Mouse (Mus musculus): ENCODE results near the gene Bach1. TPM values are rescaled to one million over a fixed set of nuclear protein-coding genes. Genes with fewer than 3 reads are reported as not detected.

The Bach1 gene
- polyA plus RNA-seq, 1 experiment from 2014 or later: 19.9 TPM

GRCm38 (mm10) chr16:87755915-87756314, 57.2 kb downstream of the Bach1 start:
- 89% methylated on average over 3 of the region's 3 CpGs for WGBS
- no peak for ATAC-seq (ENCODE audit: low FRiP score)

GRCm38 (mm10) chr16:87758016-87758415, 59.3 kb downstream of the Bach1 start:
- Histone ChIP-seq H3K27me3 (ENCODE audit: control insufficient read depth, insufficient read depth, low read length) (no peaks in the 10 kb centered on the region), H3K4me3 (replicated peaks; ENCODE audit: low read length) (no peak overlapping the region), H3K4me2 (replicated peaks) (no peak overlapping the region), H3K4me1 (replicated peaks; ENCODE audit: control insufficient read depth, insufficient read depth, low read length) (no peaks in the 10 kb centered on the region), H3K9ac (no peak overlapping the region), H3K36me3 (replicated peaks; ENCODE audit: control insufficient read depth, insufficient read depth) (no peaks in the 10 kb centered on the region), H3K27ac (no peak overlapping the region), H3K9me3 (ENCODE audit: control insufficient read depth, low read length) (no peaks in the 10 kb centered on the region)
- WGBS: 95% methylated on average over 11 of the region's 11 CpGs
- DNase-seq (ENCODE audit: low spot score) (no peak), ATAC-seq (ENCODE audit: low FRiP score) (no peak)

More at GRCm38 (mm10) chr16:87755915-87756314, 57.2 kb downstream of the Bach1 start:
- no peak for DNase-seq (ENCODE audit: low spot score)
- H3K27me3 ChIP-seq (ENCODE audit: control insufficient read depth, insufficient read depth, low read length): no peaks in the 10 kb centered on the region
- no peaks in the 10 kb centered on the region for H3K4me1 ChIP-seq (replicated peaks; ENCODE audit: control insufficient read depth, insufficient read depth, low read length)
- no peak overlapping the region for H3K9ac ChIP-seq
- H3K9me3 ChIP-seq (ENCODE audit: control insufficient read depth, low read length): no peaks in the 10 kb centered on the region
- H3K27ac ChIP-seq: no peak overlapping the region
- no peak overlapping the region for H3K4me2 ChIP-seq (replicated peaks)
- H3K4me3 ChIP-seq (replicated peaks; ENCODE audit: low read length): no peak overlapping the region
- H3K36me3 ChIP-seq (replicated peaks; ENCODE audit: control insufficient read depth, insufficient read depth): no peaks in the 10 kb centered on the region

GRCm38 (mm10) chr16:87764668-87765109, 65.9 kb downstream of the Bach1 start:
- 94% methylated on average over 15 of the region's 15 CpGs for WGBS
- no peak for ATAC-seq (ENCODE audit: low FRiP score)
- Histone ChIP-seq H3K4me3 (replicated peaks; ENCODE audit: low read length) (no peak overlapping the region), H3K4me2 (replicated peaks) (no peak overlapping the region), H3K36me3 (replicated peaks; ENCODE audit: control insufficient read depth, insufficient read depth) (no peaks in the 10 kb centered on the region), H3K27ac (no peak overlapping the region), H3K9ac (no peak overlapping the region), H3K9me3 (ENCODE audit: control insufficient read depth, low read length) (no peaks in the 10 kb centered on the region), H3K4me1 (replicated peaks; ENCODE audit: control insufficient read depth, insufficient read depth, low read length) (no peaks in the 10 kb centered on the region), H3K27me3 (ENCODE audit: control insufficient read depth, insufficient read depth, low read length) (no peaks in the 10 kb centered on the region)
- no peak for DNase-seq (ENCODE audit: low spot score)

- Histone ChIP-seq H3K4me1 (replicated peaks; ENCODE audit: control insufficient read depth, insufficient read depth, low read length) (no peaks in the 10 kb centered on the region), H3K27ac (no peak overlapping the region), H3K9ac (no peak overlapping the region), H3K9me3 (ENCODE audit: control insufficient read depth, low read length) (no peaks in the 10 kb centered on the region), H3K4me2 (replicated peaks) (no peak overlapping the region), H3K4me3 (replicated peaks; ENCODE audit: low read length) (no peak overlapping the region), H3K36me3 (replicated peaks; ENCODE audit: control insufficient read depth, insufficient read depth) (no peaks in the 10 kb centered on the region), H3K27me3 (ENCODE audit: control insufficient read depth, insufficient read depth, low read length) (no peaks in the 10 kb centered on the region)
- DNase-seq (ENCODE audit: low spot score) (no peak), ATAC-seq (ENCODE audit: low FRiP score) (no peak)
- WGBS: 68% methylated on average over 8 of the region's 8 CpGs
Measured at GRCm38 (mm10) chr16:87765984-87766383, 67.2 kb downstream of the Bach1 start.

GRCm38 (mm10) chr16:87770576-87770975, 71.8 kb downstream of the Bach1 start:
- Histone ChIP-seq H3K27me3 (ENCODE audit: control insufficient read depth, insufficient read depth, low read length) (no peaks in the 10 kb centered on the region), H3K9ac (no peak overlapping the region), H3K9me3 (ENCODE audit: control insufficient read depth, low read length) (no peaks in the 10 kb centered on the region), H3K36me3 (replicated peaks; ENCODE audit: control insufficient read depth, insufficient read depth) (no peaks in the 10 kb centered on the region), H3K4me3 (replicated peaks; ENCODE audit: low read length) (no peak overlapping the region), H3K4me1 (replicated peaks; ENCODE audit: control insufficient read depth, insufficient read depth, low read length) (no peaks in the 10 kb centered on the region), H3K4me2 (replicated peaks) (no peak overlapping the region), H3K27ac (no peak overlapping the region)
- no peak for ATAC-seq (ENCODE audit: low FRiP score)
- DNase-seq (ENCODE audit: low spot score): no peak
- 74% methylated on average over 2 of the region's 2 CpGs for WGBS

- Histone ChIP-seq H3K4me2 (replicated peaks) (no peak overlapping the region), H3K27me3 (ENCODE audit: control insufficient read depth, insufficient read depth, low read length) (no peaks in the 10 kb centered on the region), H3K4me1 (replicated peaks; ENCODE audit: control insufficient read depth, insufficient read depth, low read length) (no peaks in the 10 kb centered on the region), H3K36me3 (replicated peaks; ENCODE audit: control insufficient read depth, insufficient read depth) (no peaks in the 10 kb centered on the region), H3K4me3 (replicated peaks; ENCODE audit: low read length) (no peak overlapping the region), H3K9ac (no peak overlapping the region), H3K9me3 (ENCODE audit: control insufficient read depth, low read length) (no peaks in the 10 kb centered on the region), H3K27ac (no peak overlapping the region)
- DNase-seq (ENCODE audit: low spot score) (no peak), ATAC-seq (ENCODE audit: low FRiP score) (no peak)
- 86% methylated on average over 4 of the region's 4 CpGs for WGBS
Measured at GRCm38 (mm10) chr16:87771926-87772325, 73.2 kb downstream of the Bach1 start.

- H3K4me3 ChIP-seq (replicated peaks; ENCODE audit: low read length): no peak overlapping the region
- DNase-seq (ENCODE audit: low spot score) (no peak), ATAC-seq (ENCODE audit: low FRiP score) (no peak)
- no peak overlapping the region for H3K27ac ChIP-seq
- H3K4me1 ChIP-seq (replicated peaks; ENCODE audit: control insufficient read depth, insufficient read depth, low read length): no peaks in the 10 kb centered on the region
- WGBS: 73% methylated on average over 3 of the region's 3 CpGs
- H3K9me3 ChIP-seq (ENCODE audit: control insufficient read depth, low read length): no peaks in the 10 kb centered on the region
- no peak overlapping the region for H3K9ac ChIP-seq
- H3K27me3 ChIP-seq (ENCODE audit: control insufficient read depth, insufficient read depth, low read length): no peaks in the 10 kb centered on the region
- H3K36me3 ChIP-seq (replicated peaks; ENCODE audit: control insufficient read depth, insufficient read depth): no peaks in the 10 kb centered on the region
- no peak overlapping the region for H3K4me2 ChIP-seq (replicated peaks)
Measured at GRCm38 (mm10) chr16:87774398-87774797, 75.7 kb downstream of the Bach1 start.

GRCm38 (mm10) chr16:87777373-87777772, 78.6 kb downstream of the Bach1 start:
- 93% methylated on average over 4 of the region's 4 CpGs for WGBS
- ATAC-seq (ENCODE audit: low FRiP score) (no peak), DNase-seq (ENCODE audit: low spot score) (no peak)
- Histone ChIP-seq H3K4me3 (replicated peaks; ENCODE audit: low read length) (no peak overlapping the region), H3K4me1 (replicated peaks; ENCODE audit: control insufficient read depth, insufficient read depth, low read length) (no peaks in the 10 kb centered on the region), H3K27ac (no peak overlapping the region), H3K9ac (no peak overlapping the region), H3K4me2 (replicated peaks) (no peak overlapping the region), H3K27me3 (ENCODE audit: control insufficient read depth, insufficient read depth, low read length) (no peaks in the 10 kb centered on the region), H3K36me3 (replicated peaks; ENCODE audit: control insufficient read depth, insufficient read depth) (no peaks in the 10 kb centered on the region), H3K9me3 (ENCODE audit: control insufficient read depth, low read length) (no peaks in the 10 kb centered on the region)

GRCm38 (mm10) chr16:87781637-87782036, 82.9 kb downstream of the Bach1 start:
- H3K27ac ChIP-seq: no peak overlapping the region
- WGBS: 56% methylated on average over 7 of the region's 7 CpGs
- no peak for DNase-seq (ENCODE audit: low spot score)
- no peak overlapping the region for H3K4me2 ChIP-seq (replicated peaks)
- no peak overlapping the region for H3K9ac ChIP-seq
- no peaks in the 10 kb centered on the region for H3K9me3 ChIP-seq (ENCODE audit: control insufficient read depth, low read length)
- no peaks in the 10 kb centered on the region for H3K27me3 ChIP-seq (ENCODE audit: control insufficient read depth, insufficient read depth, low read length)
- ATAC-seq (ENCODE audit: low FRiP score): no peak
- H3K4me1 ChIP-seq (replicated peaks; ENCODE audit: control insufficient read depth, insufficient read depth, low read length): no peaks in the 10 kb centered on the region
- no peaks in the 10 kb centered on the region for H3K36me3 ChIP-seq (replicated peaks; ENCODE audit: control insufficient read depth, insufficient read depth)
- no peak overlapping the region for H3K4me3 ChIP-seq (replicated peaks; ENCODE audit: low read length)
